Mouse (Mus musculus): ENCODE data around the gene Npm1.

Gene Npm1

DNA sequence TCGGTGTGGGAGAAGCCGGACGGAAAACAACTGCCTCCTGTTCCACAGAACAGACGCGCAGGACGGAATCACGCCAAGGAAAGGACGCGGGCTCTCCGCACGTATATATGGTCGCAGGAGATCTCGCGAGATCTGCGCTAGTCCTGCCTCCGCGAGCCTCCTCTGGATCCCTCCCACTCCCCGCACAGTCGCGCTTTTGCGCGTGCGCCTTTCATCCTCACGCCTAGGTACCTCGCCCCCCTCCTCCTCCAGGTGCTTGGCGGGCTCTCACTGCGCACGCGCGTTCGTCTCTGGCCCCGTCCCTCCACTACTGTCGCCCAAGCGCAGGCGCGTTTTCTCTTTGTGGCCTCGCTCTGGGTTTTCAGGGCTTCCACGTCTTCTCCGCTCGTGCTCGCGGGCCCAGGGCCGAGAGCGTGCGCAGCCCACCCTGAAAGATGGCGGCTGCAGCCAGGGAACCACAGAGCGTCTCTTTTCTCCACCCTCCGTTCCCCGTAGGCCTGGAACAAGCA is at the start of gene Npm1:
Gene Npm1 (minus strand): TSS at position 209 of the 509 bp plus-strand sequence.
- peak; percentile 100 for DNase-seq (ENCODE audit: low read depth, low spot score)

DNA sequence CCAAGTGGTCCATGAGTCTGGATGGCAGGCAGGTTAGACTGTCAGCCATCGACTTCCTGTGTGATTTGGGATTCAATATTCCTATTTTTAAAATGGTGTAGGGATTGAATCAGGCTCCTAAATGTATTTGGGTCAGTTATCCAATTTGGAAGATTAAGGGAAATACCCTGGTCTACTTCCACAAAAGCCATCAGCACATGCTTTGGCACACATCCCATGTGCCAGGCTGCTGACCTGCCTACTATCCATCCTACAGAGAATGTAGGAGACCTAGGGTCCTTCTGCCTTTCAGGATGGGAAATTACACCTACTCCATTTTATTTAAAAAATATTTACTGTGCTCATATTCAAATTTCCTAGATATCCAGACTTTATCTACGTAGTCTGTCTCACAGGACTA is 44.4 kb upstream of the Npm1 start:
- DNase-seq (ENCODE audit: low read depth, low spot score): no peak

DNA sequence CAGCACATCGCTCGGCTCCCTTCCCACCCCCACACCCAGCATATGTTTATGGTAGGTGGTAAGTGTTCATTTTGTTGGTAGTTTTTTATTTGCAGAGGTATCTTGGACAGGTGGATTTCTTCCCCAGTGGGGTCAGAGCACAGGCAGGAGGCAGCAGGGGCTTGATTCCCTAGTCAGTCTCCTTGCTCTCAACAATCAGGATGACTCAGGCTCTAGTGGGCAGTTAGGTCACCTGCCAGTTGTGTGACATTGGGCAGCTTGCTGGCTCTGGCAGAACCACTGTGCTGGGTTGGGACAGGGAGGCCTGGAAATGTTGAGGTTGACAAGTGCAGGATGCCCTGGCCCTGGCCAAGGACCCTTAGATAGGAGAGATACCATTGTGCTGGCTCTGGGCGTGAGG is 42.0 kb upstream of the Npm1 start:
- no peak for DNase-seq (ENCODE audit: low read depth, low spot score)

DNA sequence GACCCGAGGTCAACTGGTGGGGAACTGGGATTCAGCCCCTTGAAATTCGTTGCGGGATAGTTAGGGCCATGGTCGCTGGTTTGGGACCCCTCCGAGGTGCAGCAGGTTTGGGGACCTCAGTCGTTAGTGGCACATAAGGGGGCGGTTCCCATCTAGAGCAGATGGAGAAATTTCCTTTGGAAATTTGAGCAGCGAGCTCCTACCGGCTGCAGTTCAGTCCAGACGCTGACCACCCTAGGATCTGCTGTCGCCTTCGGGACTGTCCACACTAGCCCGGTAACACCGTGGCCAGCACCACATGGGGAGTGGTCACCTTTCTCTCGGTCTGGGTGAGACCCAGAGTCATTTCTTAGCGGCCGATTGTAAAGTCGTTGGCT is 41.3 kb upstream of the Npm1 start:
- no peak for DNase-seq (ENCODE audit: low read depth, low spot score)

DNA sequence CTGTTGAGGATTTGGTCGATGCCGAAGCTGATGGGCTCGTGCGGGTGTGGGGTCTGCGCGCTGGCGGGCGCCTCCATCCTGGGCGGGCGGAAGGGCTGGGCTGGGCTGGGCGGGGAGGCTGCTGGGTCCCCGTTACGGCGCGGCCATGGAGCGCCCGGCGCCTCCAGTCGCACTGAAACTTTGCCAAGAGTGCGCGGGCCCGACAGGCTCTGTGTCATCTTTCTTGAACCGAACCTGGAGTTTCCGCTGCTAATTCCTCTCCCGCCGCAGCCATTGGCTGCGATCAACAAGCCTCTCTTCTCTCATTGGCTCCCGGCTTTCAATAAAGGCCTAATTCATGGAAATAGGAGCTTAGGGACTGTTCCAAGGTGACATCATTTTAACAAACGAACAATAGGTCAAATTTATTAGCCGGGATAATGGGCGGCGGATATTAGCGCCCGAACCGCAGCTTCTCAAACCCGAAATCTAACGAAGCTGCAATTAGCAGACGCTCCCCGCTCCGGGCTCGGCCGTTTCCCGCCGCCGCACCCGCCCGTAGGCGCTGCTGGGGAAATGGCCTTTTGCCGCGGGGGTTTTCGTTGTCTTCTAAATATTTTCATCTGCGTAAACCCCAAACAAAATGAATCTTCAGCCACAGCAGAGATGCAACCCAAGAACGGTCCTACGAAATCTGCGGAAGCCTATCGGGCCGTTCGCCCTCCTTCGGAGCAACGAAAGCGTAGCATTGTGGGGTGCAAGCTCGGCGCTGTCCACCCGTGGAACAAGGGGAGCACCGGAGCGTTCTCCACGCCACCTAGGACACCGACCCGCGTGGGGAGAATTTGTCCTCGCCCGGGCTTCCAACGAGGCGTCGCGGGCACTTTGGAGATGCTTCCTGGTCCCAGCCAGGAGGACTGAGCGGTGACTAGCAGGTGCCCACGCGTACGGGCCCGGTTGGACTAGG is 40.6 kb upstream of the Npm1 start, which contains the start of gene Tlx3:
Gene Tlx3 (minus strand): TSS at position 207 of the 946 bp plus-strand sequence.
- DNase-seq (ENCODE audit: low read depth, low spot score): no peak

DNA sequence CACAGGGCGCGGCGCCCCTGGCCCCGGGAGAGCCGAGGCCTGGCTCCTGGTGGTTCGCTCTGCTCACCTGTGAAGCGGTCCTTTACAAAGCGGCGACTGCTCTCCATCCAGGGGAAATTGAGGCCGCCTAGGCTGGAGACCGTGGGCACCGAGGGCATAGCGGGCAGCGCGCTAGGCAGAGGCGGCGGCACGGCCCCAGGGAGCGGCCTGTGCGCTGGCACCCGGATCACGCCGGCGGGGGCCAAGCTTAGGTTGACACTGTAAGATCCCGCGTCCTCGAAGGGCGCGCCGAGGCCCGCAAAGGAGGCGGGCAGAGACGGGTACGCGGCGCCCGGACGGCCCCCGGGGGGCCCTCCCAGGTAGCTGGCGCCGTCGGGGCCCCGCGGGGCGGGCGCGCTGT is 40.0 kb upstream of the Npm1 start:
- DNase-seq (ENCODE audit: low read depth, low spot score): no peak

DNA sequence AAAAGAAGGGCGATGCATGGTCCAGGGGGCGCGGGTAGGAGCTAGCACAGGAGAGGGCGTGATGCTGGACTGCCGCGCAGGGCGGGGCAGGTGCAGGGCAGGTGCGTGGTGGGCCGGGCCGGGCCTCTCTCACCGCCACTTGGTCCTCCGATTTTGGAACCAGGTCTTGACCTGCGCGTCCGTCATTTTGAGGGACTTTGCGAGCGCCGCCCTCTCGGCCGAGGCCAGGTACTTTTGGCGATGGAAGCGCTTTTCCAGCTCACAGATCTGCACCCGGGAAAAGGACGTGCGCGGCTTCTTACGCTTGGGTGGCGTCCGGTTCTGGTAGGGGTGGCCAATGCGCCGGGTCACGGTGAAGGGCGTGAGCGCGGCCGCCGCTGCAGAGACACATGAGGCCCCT is 39.3 kb upstream of the Npm1 start:
- no peak for DNase-seq (ENCODE audit: low read depth, low spot score)

DNA sequence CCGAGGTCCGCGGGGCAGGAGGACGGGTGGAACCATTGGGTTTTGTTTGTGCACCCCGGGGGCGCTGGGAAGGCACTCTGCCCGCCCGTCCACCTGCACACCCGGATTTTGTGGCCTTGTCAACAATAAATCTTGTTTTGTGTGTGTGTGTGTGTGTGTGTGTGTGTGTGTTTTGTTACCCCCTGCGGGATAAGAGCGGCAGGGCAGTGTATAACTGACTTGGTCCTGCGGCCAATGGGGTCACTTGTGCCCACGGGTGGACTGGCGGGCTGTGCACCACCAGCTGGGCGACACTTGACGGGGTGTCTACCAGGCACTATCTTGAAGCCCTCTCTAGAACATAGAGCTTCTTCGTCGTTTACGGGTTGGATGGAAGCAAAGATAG is 38.6 kb upstream of the Npm1 start:
- DNase-seq (ENCODE audit: low read depth, low spot score): no peak

DNA sequence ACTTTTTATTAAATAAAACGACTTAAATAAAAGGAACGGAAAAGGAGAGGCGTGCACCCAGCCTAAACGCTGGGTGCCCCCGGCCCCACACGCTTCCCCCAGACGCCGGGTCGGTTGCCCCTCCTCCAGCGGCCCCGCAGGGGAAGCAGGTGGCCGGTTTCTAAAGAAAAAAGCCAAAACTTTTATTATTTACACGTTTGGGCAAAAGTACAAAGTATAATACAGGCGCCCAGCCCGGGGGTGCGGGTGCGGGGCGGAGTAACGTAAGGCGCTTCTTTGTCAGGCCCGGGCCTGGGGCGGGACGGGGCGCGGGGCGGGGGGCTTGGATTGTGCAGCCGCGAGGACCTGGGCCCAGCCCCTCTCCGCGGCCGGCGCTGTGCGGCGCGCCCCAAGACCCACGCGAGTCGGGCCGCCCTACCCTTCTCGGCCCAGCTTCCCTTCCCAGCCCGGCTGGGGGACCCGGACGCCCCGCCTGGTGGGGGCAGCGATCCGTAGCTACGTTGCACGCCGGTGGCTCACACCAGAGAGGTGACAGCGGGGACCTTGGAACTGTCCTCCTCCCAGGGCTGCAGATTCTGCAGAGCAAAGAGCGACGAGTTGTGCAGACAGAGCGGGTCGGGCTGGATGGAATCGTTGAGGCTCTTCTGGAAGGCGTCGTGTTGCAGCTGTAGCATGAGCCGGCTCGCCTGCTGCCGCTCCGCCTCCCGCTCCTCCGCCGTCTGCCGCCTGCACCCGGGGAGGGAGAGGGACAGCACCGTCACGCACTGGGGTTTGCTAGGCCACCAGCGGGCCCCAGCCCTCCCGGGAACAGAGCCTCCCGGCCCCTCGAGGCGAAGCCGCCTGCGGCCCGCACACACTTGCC is 38.0 kb upstream of the Npm1 start:
- no peak for DNase-seq (ENCODE audit: low read depth, low spot score)

DNA sequence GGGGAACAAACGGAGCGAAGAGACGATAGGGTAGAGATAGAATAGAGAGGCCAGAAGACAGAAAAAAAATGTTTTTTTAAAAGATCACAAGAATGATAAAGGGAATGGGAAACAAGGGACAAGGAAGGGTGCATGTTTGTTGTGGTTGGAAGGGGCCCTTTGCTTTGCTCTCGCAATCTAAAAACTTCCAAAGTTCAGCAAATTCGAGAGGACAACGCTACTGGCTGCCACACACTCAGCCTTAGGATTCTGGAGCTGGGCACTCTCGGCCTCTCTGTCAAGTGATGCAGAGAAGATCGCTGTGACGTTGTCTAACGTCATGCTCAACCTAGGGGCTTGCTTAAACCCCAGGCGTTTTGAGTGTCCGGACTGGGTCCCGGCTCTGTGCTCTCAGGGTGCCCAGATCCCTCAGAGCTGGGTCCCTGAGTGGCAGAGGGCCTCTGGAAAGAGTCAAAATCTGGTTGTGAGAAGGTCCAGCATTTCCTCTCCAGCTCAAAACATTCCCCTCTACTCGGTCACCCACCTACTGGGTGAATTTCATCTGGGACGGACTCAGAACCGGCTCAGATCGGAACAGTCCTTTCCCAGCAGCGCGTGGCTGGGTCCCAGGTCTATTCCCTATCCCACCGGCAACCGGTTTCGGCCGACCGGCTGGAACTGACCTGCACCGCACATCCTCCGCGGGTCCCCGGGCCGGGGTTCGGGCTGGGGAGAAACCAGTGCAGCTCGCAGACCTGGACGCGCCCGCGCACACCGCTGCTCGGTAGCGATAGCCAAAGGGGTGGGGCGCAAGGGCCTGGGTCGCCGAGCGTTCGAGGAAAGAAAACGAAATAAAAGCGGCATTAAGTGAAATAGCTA is 37.1 kb upstream of the Npm1 start:
- DNase-seq (ENCODE audit: low read depth, low spot score): no peak

DNA sequence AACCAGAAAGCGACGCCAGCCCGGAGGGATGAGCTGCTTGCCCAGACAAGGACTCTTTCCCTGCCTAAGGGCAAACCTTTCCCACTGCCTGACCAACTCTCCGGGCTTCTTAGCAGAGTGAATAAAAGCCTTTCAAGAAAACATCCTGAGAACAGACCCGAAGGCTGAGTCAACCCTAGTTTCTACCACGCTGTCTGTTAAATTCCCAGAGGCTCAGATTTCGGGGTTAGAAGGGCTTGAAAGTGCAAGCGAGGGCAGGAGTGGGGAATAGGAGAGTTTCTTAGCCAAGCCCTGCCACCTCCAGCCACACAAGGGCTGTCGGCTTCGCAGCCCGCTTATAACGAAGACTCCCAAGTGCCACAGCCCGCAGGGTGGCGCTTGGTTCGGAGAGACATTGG is 36.1 kb upstream of the Npm1 start:
- no peak for DNase-seq (ENCODE audit: low read depth, low spot score)

DNA sequence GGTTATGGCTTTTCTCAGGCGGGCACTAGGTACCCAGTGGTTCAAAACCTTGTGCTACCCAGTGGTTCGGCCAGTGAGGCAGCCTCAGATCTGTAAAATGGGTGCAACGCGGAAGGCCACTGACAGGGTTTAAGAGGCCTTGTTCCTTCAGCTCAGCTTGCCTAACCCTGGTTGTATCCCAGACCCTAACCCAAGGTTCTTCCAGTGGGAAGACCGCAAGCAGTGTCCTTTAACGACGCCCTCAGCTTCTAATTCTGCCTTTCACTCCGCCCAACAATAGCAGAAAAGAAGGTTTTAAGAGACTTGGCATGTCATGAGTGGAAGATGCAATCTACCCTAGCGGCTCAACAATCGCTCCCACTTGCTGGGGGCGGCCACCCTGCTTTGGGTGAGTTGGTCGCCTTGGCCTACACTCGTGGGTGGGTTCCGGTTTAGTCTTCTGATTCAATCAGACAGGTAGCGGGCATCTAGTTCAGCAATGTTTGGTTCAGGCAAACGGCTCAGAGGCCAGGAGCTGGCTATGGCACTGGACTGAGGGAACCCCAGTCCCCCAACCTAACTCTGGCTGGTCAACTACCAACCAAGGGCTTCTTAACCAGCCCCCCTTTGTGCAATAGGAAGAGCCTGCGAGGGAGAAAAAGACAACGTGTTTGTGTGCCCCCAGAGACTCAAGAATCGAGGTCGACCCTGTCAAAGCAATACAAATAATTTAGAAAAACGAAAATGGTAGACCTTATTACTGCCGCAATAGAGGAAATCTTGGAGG is 35.5 kb upstream of the Npm1 start:
- DNase-seq (ENCODE audit: low read depth, low spot score): no peak

DNA sequence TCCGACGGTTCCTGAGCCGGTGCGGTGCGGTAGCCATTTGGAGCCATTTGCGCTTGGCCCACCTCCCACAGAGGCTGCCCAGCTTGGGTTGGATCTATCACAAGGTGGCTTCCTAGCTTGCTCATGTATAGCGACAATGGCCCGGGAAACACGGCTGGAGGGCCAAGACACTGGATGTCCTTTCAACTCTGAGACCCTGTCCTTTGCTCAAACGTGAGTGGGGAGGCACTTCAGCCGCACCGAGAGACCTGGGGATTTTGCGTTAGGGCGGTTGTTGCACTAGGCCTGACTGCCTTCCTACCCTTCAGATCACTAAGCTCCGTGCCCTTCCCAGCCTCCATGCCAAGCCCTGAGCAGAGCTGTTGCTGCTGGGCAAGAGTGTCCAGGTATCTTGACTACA is 34.7 kb upstream of the Npm1 start:
- no peak for DNase-seq (ENCODE audit: low read depth, low spot score)

DNA sequence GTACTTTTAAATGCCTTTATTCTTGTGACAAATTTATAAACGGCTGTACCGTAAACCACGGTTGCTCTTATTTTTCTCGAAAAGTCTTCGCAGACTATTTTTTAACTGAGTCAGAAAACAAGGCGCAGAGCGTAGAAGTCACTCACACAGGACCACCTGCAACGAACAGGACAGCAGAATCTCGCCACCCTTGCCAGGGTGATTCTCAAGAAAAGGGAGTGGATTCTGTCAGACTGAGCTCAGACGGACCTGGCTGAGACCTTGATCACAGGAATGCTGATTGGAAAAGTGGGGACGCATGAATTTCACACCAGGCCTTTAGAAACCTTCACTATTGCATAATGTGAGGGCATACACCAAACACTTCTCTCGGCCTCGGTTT is 34.1 kb upstream of the Npm1 start:
- DNase-seq (ENCODE audit: low read depth, low spot score): no peak

DNA sequence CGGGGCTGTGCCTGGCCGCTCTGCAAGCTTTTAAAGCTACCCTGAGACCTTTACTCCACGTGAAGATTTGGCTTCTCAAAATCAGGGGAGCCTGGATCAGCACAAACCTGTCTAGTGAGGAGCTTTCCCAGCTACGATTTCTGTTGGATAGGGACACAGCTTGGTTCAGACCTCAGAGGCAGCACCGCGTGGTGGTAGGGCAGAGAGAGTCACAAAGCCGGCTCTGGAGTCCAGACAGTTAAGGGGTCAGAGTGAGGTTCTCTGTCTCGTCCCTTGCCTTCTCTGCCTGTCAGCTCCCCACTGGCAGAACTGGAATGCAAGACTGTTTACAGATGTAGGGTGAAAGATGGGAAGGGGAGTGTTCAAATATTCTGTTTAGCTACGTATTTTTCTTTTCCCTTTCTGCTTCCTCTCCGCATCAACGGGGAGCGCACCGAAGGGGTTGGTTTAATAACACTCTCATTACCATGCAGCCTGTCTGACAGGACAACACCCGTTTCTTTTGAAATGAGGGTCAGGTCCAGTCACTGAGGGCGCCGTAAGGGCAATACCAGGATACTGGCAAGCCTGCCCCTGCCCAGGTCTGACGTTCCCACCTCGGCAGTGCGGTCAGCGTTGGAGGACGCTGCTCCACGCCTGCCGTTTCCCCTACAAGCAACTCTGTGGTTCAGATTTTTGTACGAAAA is 33.6 kb upstream of the Npm1 start:
- DNase-seq (ENCODE audit: low read depth, low spot score): no peak

DNA sequence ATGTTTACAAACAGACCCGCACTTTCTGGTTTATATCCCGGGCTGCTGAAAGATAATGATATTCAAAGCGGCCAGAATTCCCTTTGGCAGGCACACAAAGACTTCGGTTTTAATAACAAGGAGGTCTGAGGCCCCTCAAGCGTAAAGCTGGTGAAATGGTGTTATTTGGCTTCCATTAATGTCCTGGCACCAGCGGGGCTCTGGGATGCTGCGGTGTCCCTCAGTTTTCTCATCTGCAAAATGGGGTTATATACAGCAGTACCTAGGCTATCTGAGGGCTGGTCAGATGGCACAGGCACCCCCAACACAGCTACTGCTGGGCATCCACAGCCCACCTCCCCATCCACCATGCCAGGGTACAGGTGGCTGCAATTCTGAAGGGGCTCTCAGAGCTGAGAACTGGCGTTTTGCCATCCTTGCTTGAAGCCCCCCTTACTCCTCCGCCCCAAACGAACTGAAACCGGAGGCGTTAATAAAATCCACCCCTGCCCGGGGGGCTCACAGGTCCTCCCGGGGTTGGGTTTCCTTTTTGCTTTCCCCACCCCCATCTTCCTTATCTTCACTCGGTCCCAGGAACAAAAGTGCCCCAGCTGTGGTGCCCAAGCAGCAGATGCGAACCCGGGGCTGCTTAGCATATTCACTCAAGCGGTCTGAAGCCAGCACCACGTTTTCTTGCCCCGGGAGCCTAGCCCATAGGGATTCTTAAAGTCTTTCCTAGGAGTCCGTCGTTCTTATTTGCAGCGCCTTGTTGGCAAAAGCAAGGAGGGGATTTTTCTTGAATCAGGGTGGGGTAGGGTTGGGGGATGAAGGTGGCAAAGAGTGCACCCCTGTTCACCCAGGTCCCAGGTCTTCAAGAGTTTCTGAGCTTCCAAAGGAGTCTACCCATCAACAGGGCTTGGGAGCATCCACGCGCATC is 32.8 kb upstream of the Npm1 start:
- no peak for DNase-seq (ENCODE audit: low read depth, low spot score)

DNA sequence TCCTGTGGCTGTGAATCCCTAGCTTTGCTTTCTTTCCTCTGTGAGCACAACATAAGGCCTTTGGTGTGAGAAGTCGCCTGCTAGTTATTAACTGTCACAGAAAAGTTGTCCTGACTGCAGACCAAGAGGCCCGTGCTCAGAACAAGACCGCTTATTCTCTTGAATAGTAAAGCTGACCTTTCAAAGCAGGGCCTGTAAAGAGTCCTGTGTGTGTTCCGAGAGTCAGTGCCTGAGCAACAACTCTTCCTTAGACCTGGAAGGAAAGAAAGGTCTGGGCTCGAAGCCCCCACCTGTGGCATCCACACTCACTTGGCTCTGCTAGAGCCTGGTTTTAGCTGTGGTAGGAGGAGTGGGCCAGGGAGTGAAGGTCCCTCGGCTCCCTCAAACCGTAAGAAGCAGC is 32.1 kb upstream of the Npm1 start:
- no peak for DNase-seq (ENCODE audit: low read depth, low spot score)

DNA sequence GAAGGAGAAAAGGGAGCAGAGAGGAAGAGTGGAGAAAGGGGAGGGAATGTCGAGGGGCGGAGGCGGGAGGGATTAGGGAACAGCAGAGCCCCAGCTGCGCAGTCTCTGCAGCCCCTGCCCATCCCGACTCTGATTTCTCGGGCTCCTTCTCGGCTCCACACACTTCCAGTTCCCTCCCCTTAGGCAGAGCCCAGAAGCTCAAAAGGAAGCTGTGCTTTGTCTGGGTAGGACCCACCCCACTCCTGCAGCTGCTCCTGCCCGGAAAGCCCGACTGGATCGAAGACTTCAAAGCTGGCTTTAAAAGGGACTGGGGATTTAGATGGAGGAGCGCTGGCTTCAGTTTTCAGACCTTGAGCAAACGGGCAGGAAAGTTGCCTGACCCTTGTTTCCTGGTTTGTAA is 30.7 kb upstream of the Npm1 start:
- no peak for DNase-seq (ENCODE audit: low read depth, low spot score)

DNA sequence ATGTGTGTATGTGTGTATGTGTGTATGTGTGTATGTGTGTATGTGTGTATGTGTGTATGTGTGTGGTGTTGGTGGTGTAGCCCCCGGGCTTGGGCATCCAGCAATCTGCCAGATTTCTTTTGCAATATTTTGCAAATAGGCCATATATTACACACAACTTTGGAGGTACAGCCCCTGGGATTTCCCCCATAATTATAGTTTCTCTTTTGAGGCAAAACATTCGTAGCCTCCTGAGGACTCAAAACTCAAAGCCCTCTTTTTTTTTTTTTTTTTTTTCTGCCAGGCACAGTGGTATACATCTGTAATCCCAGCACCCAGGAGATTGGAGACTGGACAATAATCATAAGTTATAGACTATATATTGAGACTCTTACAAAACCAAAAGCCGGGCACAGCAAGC is 18.8 kb upstream of the Npm1 start:
- no peak for DNase-seq (ENCODE audit: low read depth, low spot score)
